Mouse (Mus musculus): Measurements from ENCODE around the gene Diablo.

DNA sequence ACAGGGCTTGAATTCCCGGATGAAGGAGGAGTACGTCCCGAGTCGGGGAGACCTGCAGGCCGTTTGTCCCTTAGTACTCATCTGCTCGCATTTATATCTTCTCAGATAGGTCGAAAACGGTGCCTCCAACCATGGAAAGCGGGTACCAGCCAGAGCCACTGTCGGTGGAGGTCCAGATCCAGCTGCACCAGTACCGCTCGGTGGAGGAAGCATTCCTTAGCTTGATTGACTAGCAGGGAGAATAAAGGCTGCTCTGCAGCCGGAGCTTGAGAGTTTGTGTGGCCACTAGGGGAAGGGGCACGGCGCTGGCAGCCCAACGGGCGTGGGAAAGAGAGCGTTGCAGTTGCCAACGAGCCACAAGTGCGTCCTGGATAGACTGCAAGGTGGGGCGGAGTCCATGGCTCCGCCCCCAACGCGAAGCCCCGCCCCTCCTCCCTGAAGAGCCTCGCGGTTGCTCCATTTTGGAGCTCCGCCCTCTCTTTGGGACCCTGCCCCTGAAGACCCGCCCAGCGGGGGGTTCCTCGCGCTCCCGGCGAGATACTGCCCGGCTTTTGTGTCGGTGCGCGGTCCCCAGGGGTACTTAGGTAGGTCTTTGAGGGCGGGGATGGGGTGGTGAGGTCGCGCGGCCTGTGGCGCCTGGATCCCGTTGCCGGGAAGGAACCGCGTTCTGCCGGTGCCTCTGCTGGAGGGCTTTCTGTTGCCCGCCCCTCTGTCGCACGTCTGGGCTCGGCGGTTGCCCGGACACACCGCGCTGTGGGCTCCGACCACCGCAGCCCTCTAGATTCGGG is 15.8 kb downstream of the Diablo start:
- no peak for TF ChIP-seq POLR2A (IDR thresholded peaks at IDR 0.05; ENCODE audit: insufficient read depth, low read length)
- TF ChIP-seq CTCF (IDR thresholded peaks at IDR 0.05; ENCODE audit: low read depth, low read length), result no peak
